Comparison of ENCODE assay signal across 8 mouse cellular contexts in the genomic region with DNA sequence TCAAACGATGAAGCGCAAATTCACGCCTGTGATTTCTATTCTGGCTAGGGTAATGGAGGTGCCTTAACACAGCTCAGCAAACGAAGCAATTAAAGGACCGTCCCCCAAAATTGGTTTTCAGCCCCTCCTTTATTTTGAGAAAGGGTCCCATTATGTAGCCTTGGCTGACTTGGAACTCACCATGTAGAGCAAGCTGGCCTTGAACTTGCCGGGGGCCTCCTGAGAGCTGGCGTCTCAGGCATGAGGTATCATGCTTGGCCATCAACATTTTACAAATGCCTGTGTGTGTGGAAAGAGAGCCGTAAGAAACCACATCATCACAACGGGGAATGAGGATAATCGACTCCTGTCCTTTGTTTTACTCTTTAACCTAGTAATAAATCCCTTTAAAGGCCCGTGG. TPM values are rescaled to one million over a fixed set of nuclear protein-coding genes. Genes with fewer than 3 reads are reported as not detected.
DNase-seq lines count a peak whose midpoint lies in the region; TF ChIP-seq lines count a peak whose summit lies in the region.
"Had no signal": no experiment of that assay in that cellular context is flagged by ENCODE, and none has a peak within 500 bp of the region (broad histone marks: within the 10 kb centered on the region; RNA-seq: fewer than 3 reads in every experiment).

No protein-coding gene starts in this region.

- TF ChIP-seq EP300 in CH12.LX (IDR thresholded peaks at IDR 0.05; ENCODE audit: low read length) (no peak), ES-Bruce4 (IDR thresholded peaks at IDR 0.05; ENCODE audit: insufficient read depth, low read depth, low read length) (no peak)

- H3K4me1 ChIP-seq in CH12.LX (ENCODE audit: control insufficient read depth in 1 of 2, insufficient read depth in 2 of 2), result peaks cover 5 to 43% of the 10 kb centered on the region in 2 experiments
- peaks cover 3% of the 10 kb centered on the region for H3K4me1 ChIP-seq in ES-Bruce4 (ENCODE audit: control insufficient read depth, insufficient read depth, low read length)
- H3K4me1 ChIP-seq in hindbrain, embryonic 10.5 days (replicated peaks), result peaks cover 61% of the 10 kb centered on the region
- peaks cover 63% of the 10 kb centered on the region for H3K4me1 ChIP-seq in midbrain, embryonic 10.5 days

- H3K9ac ChIP-seq in CH12.LX (ENCODE audit: insufficient read depth, low read depth) (peak overlapping the region; percentile 76), ES-Bruce4 (ENCODE audit: low read depth, poor library complexity, severe bottlenecking) (peak overlapping the region; percentile 60)

- H3K4me3 ChIP-seq in CH12.LX (replicated peaks in 1 of 3; ENCODE audit: low read depth in 2 of 3, low read length in 2 of 3, poor library complexity in 1 of 3), result peak overlapping the region; percentile 9 to 60 (median 53)
- H3K4me3 ChIP-seq in ES-Bruce4 (ENCODE audit: low read depth, low read length), result 0 out of 2 replicates have a peak overlapping the region, but pooled peaks have one; percentile 16
- peak overlapping the region; percentile 40; the same call in 1 of the 2 replicates for H3K4me3 ChIP-seq in hindbrain, embryonic 10.5 days
- H3K4me3 ChIP-seq in midbrain, embryonic 10.5 days, result peak overlapping the region; percentile 45; the same call in 1 of the 2 replicates

- 0 out of 2 replicates have a peak, but pooled peaks cover 2% of the 10 kb centered on the region for H3K79me2 ChIP-seq in CH12.LX (replicated peaks; ENCODE audit: control insufficient read depth, extremely low read depth, insufficient read depth, poor library complexity, severe bottlenecking)

- H3K36me3 ChIP-seq in CH12.LX (replicated peaks in 1 of 2; ENCODE audit: control insufficient read depth in 1 of 2, insufficient read depth in 1 of 2, low read length in 1 of 2), result no peaks in the 10 kb centered on the region
- no peaks in the 10 kb centered on the region for H3K36me3 ChIP-seq in ES-Bruce4 (ENCODE audit: control insufficient read depth, insufficient read depth, low read length, poor library complexity, severe bottlenecking)
- H3K36me3 ChIP-seq in hindbrain, embryonic 10.5 days, result no peaks in the 10 kb centered on the region
- H3K36me3 ChIP-seq in midbrain, embryonic 10.5 days, result no peaks in the 10 kb centered on the region

- no peak for TF ChIP-seq CTCF in CH12.LX (conservative IDR thresholded peaks at IDR 0.05 in 1 of 2, IDR thresholded peaks at IDR 0.05 in 1 of 2; ENCODE audit: low read depth in 2 of 2, low read length in 2 of 2)
- TF ChIP-seq CTCF in ES-Bruce4 (IDR thresholded peaks at IDR 0.05; ENCODE audit: low read depth, low read length), result no peak

- no peak for TF ChIP-seq RAD21 in CH12.LX (IDR thresholded peaks at IDR 0.05; ENCODE audit: low read depth, low read length)

- no peak for DNase-seq in CH12.LX (ENCODE audit: extremely low read depth)
- DNase-seq in hindbrain, embryonic 10.5 days (ENCODE audit: low spot score), result no peak
- no peak for DNase-seq in midbrain, embryonic 10.5 days (ENCODE audit: low spot score)
- no peak for DNase-seq in thymus, postnatal 25 days
- DNase-seq in gastrocnemius, postnatal 25 days, result no peak
- DNase-seq in adrenal gland, postnatal 4 days (ENCODE audit: low spot score in 2 of 2), result no peak
- DNase-seq: lung, postnatal 10 days had no signal

- H3K4me2 ChIP-seq in CH12.LX (ENCODE audit: insufficient read depth, low read depth, poor library complexity, severe bottlenecking), result peak overlapping the region; percentile 64

- H3K27me3 ChIP-seq in CH12.LX (replicated peaks) (no peaks in the 10 kb centered on the region), ES-Bruce4 (ENCODE audit: control insufficient read depth, insufficient read depth, low read length, poor library complexity, severe bottlenecking) (no peaks in the 10 kb centered on the region)
- peaks cover 12% of the 10 kb centered on the region; the same call in 1 of the 2 replicates for H3K27me3 ChIP-seq in hindbrain, embryonic 10.5 days (ENCODE audit: insufficient read depth, poor library complexity, severe bottlenecking)
- H3K27me3 ChIP-seq in midbrain, embryonic 10.5 days (ENCODE audit: low read depth, poor library complexity, severe bottlenecking), result peaks cover 4% of the 10 kb centered on the region; the same call in 1 of the 2 replicates

- in situ Hi-C loops in CH12.LX (cut with MboI; ENCODE audit: low pct_ligation_motif_present, low pct_unique_long_range_greater_than_20kb, low sequenced_read_pairs), result no loop called here

- H3K9me3 ChIP-seq in CH12.LX (replicated peaks; ENCODE audit: low read length) (peaks cover 9% of the 10 kb centered on the region), ES-Bruce4 (replicated peaks; ENCODE audit: control insufficient read depth, insufficient read depth, low read length, poor library complexity, severe bottlenecking) (no peaks in the 10 kb centered on the region)
- H3K9me3 ChIP-seq in hindbrain, embryonic 10.5 days, result 0 out of 2 replicates have a peak, but pooled peaks cover 3% of the 10 kb centered on the region
- no peaks in the 10 kb centered on the region for H3K9me3 ChIP-seq in midbrain, embryonic 10.5 days (replicated peaks)

- TF ChIP-seq POLR2A in CH12.LX (IDR thresholded peaks at IDR 0.05; ENCODE audit: low read depth, low read length), result peak; percentile 20; the same call in 1 of the 2 replicates
- TF ChIP-seq POLR2A in ES-Bruce4 (IDR thresholded peaks at IDR 0.05; ENCODE audit: insufficient read depth, low read length), result no peak

- 20% methylated on average over 11 of the region's 11 CpGs for WGBS in hindbrain, embryonic 10.5 days
- WGBS in midbrain, embryonic 10.5 days, result 18% methylated on average over 11 of the region's 11 CpGs

- dilution Hi-C loops in CH12.LX (cut with MboI; ENCODE audit: extremely low pct_ligation_motif_present, extremely low pct_unique_long_range_greater_than_20kb, low sequenced_read_pairs), result no loop called here

- peak overlapping the region; percentile 95 for H3K27ac ChIP-seq in CH12.LX (ENCODE audit: insufficient read depth, low read depth)
- H3K27ac ChIP-seq in ES-Bruce4 (ENCODE audit: insufficient read depth, low read length), result peak overlapping the region; percentile 96
- H3K27ac ChIP-seq in hindbrain, embryonic 10.5 days, result peak overlapping the region; percentile 50; the same call in 1 of the 2 replicates
- peak overlapping the region; percentile 82 for H3K27ac ChIP-seq in midbrain, embryonic 10.5 days (replicated peaks)

TF ChIP-seq in CH12.LX, 34 proteins besides CTCF, POLR2A, EP300 and RAD21:
- 0 out of 2 replicates have a peak, but pooled peaks have one; percentile 54 for TF ChIP-seq CHD1 (IDR thresholded peaks at IDR 0.05; ENCODE audit: low read depth, low read length)
- no peak for TF ChIP-seq MYC (IDR thresholded peaks at IDR 0.05; ENCODE audit: low read depth, low read length)
TF ChIP-seq in CH12.LX: peak in this region for 1.

RNA-seq across cellular contexts. Expression of a gene that starts 23.5 kb away (rescaled TPM):
- total RNA-seq in CH12.LX (2012; rRNA removed) (141 and 178 TPM in 2 replicates), CH12.LX (2014; rRNA removed) (72.7 and 75.8 TPM in 2 replicates)
- polyA plus RNA-seq in CH12.LX (2012; ENCODE audit: insufficient read length, low read depth) (121 and 133 TPM in 2 replicates), ES-Bruce4 (2011; ENCODE audit: insufficient read depth, insufficient read length, low read depth, missing spikeins) (348 and 350 TPM in 2 replicates)
- polyA plus RNA-seq in hindbrain, embryonic 10.5 days (2016; fragmentation: Nextera tagmentation; extraction: Ambion mirVana), result 25.0 and 30.5 TPM in 2 replicates
- polyA plus RNA-seq in midbrain, embryonic 10.5 days (2016; fragmentation: Nextera tagmentation; extraction: Ambion mirVana), result 27.2 and 33.8 TPM in 2 replicates
- 10 to 100 TPM; 11.1 to 17.5 TPM for total RNA-seq in gastrocnemius, postnatal 25 days (2021)
- total RNA-seq in adrenal gland, postnatal 4 days (2021), result 10 to 100 TPM; 53.4 to 65.5 TPM
